Mouse (Mus musculus) mesoderm, embryonic 11.5 days (tissue): Measurements from ENCODE around the gene Cox17.

Experiments used
- DNase-seq: peaks from one replicate; pipeline ENCODE4 v3.0.0-alpha.2; 2012; ENCODE audit warnings: low read depth, low spot score

The Cox17 gene

DNA sequence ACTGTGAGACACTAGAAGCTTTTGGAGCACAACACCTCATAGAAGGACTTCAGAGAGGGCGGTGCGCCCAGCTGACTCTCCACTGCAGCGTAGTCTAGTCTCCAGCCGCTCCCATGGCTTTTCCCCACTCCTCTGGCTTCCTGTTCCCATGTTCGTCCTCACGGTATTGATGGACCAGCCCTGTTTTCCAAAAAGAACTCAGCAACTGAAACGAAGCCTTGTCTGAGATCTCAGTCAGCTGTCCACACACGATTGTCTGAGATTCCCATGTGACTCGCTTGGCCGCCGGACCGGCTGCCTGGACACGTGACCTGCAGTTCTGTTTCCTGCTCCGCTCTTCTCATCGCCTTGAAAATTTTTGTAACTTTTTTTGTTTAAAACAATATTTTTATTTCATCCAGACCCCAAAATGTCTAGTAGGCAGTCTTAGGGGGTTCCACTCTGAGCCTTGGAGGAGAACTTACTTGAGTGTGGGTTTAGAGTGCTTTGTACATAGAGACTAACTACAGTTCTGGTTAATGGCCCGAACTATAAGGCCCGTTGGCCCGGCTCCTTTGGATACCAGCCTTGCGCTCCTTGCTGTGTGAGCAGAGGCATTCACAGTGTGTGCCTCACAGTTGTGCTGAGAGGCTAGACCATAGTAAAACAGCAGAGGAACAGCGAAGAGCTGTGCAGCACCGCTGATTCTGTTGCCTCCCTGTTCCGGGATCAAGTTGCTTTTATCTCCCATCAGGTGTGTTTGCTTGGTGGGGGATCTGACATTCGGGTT is 45.5 kb downstream of the Cox17 start:
- no peak for DNase-seq

DNA sequence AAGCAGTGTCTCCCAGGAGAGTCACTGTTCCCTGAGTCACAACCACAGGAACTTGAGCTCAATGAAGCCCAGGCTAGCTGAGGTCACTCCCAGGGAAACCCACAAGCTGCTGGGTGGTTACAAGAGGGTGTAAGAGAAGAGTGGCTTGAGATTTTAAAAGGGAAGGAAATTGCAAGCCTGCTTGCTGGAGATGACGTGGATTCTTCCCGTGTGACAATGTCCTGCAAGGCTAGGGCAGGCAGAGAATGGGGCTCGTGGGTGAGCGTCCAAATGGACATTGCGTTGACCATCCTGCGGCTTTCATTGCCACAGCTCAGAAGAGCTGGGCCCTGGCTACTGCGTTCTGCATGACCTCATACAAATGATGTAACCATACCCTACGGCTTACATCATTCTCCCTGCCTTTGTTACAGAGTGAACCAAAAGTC is 47.4 kb downstream of the Cox17 start:
- DNase-seq = no peak

DNA sequence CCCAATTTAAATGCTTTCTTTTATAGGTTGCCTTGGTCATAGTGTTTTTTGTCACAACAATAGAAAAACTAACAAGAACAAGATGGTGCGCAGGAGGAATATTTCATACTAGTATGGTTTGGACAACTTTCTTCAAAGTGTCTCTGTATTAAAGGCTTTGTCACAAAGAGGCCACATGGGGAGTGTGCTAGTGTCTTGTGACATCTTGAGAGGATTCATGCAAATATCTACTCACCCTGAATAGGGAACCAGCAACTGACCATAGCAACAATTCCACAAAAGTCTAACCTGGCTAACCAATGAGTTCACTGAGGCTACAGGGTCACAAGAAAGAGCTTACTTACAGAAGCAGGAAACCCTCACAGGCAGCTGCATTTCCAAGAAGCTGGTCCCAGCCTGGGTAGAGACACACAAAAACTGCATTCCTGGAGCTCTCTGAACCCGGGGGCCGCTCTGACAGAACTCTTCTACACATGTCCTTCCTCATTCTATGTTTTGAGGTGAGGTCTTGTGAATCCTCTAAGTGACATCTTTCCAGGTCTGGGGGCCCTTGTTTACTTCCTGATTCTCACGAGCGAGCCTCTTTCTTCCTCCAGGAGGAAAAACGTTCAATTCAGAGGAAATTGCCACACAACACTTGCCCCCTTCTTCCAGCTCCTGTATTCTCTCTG is 48.4 kb downstream of the Cox17 start:
- DNase-seq = no peak

DNA sequence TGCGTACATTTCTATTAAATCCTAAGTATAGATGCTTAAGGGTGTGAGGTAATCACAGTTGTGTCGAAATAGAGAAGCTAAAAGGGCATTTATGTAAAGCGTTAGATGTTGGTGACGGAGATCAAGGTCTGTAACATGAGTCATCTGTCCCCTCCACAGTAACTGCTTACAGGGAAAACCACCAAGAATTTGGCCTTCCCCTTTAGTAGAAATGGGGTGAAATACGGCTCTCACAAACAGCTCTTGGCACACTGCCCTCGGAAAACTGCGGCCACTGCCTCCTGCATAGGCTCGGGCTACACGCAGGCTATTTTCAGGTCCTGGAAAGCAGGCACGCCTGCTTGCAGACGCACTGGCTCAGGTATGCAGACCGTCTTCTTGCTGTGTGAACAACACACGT is 49.4 kb downstream of the Cox17 start:
- no peak for DNase-seq

DNA sequence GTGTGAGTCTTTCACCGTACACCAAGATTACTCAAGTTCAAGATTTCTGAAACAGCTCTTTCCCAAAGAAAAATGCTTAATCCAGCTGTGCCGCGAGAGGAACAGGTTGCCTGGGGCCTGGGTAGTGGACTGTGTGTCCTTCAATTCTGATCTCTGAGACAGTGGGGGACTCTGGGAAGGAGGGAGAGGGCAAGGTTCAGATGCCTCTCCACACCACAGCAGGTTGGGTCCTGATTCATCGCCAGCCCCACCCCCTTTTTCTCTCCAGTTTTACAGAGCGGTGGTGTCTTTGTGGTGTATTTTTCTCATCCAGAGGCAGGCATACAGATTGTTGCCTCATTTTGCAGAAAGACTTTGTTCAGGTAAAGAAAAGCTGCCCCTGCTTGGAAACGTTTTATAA is 51.5 kb downstream of the Cox17 start:
- no peak for DNase-seq

DNA sequence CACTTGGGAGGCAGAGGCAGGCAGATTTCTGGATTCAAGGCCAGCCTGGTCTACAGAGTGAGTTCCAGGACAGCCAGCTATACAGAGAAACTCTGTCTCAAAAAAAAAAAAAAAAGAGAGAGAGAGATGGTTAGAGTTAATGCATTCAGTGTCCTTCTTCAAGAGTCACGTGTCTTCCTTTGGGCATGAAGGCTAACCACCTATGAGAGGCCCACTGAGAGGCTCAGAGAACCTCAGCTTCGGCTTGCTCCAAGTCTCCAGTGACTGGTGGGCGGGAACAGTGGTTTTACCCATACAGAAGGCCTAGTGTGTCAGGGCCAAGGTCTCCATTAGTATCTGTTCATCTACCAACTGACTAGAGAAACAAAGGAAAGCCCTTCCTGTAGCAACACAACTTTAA is 52.3 kb downstream of the Cox17 start:
- no peak for DNase-seq

GRCm38 (mm10) chr16:38399531-38400231 is 52.9 kb downstream of the Cox17 start:
- DNase-seq = peak; percentile 30

DNA sequence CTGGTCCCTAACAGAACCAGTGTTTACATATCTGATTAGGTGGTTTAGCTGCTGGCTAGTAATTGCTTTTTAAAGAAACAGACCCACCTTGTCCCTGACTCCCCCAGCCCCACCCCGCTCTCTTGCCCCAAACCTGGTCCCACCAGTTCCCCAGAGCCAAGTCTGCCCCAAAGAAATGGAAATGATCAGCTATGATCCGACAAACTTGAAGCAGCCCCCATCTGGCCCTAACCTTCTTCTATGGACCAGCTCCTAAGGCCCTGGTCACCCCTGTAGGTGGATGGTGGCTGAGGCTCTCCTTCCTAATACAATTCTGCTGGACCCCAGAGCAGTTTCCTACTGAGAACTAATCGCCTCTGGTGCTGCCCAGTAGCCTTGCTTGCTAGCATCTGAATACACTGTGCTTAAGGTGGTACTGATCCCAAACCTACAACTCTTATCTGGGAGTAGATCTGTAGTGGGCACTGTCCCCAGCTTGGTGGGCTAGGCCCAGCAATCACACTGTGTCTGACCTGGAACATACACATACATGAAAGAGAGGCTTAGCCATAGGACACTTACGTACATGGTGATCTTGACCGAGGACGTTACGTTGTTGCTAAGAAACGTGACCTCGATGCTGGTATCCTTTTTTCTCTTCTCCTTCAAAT is 53.6 kb downstream of the Cox17 start:
- DNase-seq = no peak

GRCm38 (mm10) chr16:38401468-38401867 is 54.7 kb downstream of the Cox17 start:
- no peak for DNase-seq
